Mouse (Mus musculus): ENCODE measurements around the gene St6gal1. TPM values are rescaled to one million over a fixed set of nuclear protein-coding genes. Genes with fewer than 3 reads are reported as not detected.
"Not testable (repeated sequence)": the region's sequence is repeated elsewhere in the genome, so short reads cannot be mapped to it uniquely, and the experiment has no call there.

The St6gal1 gene
- 1 to 10 TPM; 7.6 to 9.9 (median 8.8) TPM for total RNA-seq (2022)

- peak; percentile 84 for DNase-seq (ENCODE audit: low spot score)
These were observed at the start of gene St6gal1 for GRCm38 (mm10) chr16:23224671-23225068. TSS of gene St6gal1 (plus strand) at chr16:23224740.

- no peak for DNase-seq (ENCODE audit: low spot score)
These were observed 49.7 kb upstream of the St6gal1 start for GRCm38 (mm10) chr16:23174855-23175254.

GRCm38 (mm10) chr16:23175956-23176355 is 48.6 kb upstream of the St6gal1 start:
- DNase-seq (ENCODE audit: low spot score) = no peak

GRCm38 (mm10) chr16:23177856-23178255 is 46.7 kb upstream of the St6gal1 start:
- DNase-seq (ENCODE audit: low spot score) = no peak

- DNase-seq (ENCODE audit: low spot score) = no peak
These were observed 45.7 kb upstream of the St6gal1 start for GRCm38 (mm10) chr16:23178796-23179195.

- DNase-seq (ENCODE audit: low spot score) = not testable (repeated sequence)
These were observed 45.1 kb upstream of the St6gal1 start for GRCm38 (mm10) chr16:23179436-23179835.

GRCm38 (mm10) chr16:23181054-23181453 is 43.5 kb upstream of the St6gal1 start:
- no peak for DNase-seq (ENCODE audit: low spot score)

GRCm38 (mm10) chr16:23181487-23181886 is 43.1 kb upstream of the St6gal1 start:
- no peak for DNase-seq (ENCODE audit: low spot score)

GRCm38 (mm10) chr16:23181942-23182597 is 42.5 kb upstream of the St6gal1 start:
- DNase-seq (ENCODE audit: low spot score) = no peak

- no peak for DNase-seq (ENCODE audit: low spot score)
These were observed 38.7 kb upstream of the St6gal1 start for GRCm38 (mm10) chr16:23185824-23186223.

GRCm38 (mm10) chr16:23186418-23186817 is 38.1 kb upstream of the St6gal1 start:
- DNase-seq (ENCODE audit: low spot score) = no peak

GRCm38 (mm10) chr16:23187983-23188382 is 36.6 kb upstream of the St6gal1 start:
- DNase-seq (ENCODE audit: low spot score) = no peak

- no peak for DNase-seq (ENCODE audit: low spot score)
These were observed 34.9 kb upstream of the St6gal1 start for GRCm38 (mm10) chr16:23189612-23190011.

- DNase-seq (ENCODE audit: low spot score) = no peak
These were observed 32.8 kb upstream of the St6gal1 start for GRCm38 (mm10) chr16:23191560-23192242.

- DNase-seq (ENCODE audit: low spot score) = no peak
These were observed 28.9 kb upstream of the St6gal1 start for GRCm38 (mm10) chr16:23195618-23196017.

GRCm38 (mm10) chr16:23196296-23196695 is 28.2 kb upstream of the St6gal1 start:
- no peak for DNase-seq (ENCODE audit: low spot score)

GRCm38 (mm10) chr16:23196791-23197190 is 27.7 kb upstream of the St6gal1 start:
- DNase-seq (ENCODE audit: low spot score) = no peak

- no peak for DNase-seq (ENCODE audit: low spot score)
These were observed 23.0 kb upstream of the St6gal1 start for GRCm38 (mm10) chr16:23201498-23201897.

- peak; percentile 38 for DNase-seq (ENCODE audit: low spot score)
These were observed 10.2 kb upstream of the St6gal1 start for GRCm38 (mm10) chr16:23214314-23214713.

- DNase-seq (ENCODE audit: low spot score) = no peak
These were observed 9.2 kb upstream of the St6gal1 start for GRCm38 (mm10) chr16:23215241-23215900.

- DNase-seq (ENCODE audit: low spot score) = no peak
These were observed 8.2 kb upstream of the St6gal1 start for GRCm38 (mm10) chr16:23216366-23216765.

GRCm38 (mm10) chr16:23218313-23218712 is 6.2 kb upstream of the St6gal1 start:
- no peak for DNase-seq (ENCODE audit: low spot score)

All from heart, adult 8-10 months (tissue).